Mouse (Mus musculus): ENCODE measurements at regions not wholly inside any gene's neighbourhood (a gene's known extent, or its start where the extent isn't known, plus 50 kb on each side); places are given as distances from the start of the nearest gene placed in this dataset.

GRCm38 (mm10) chr8:49175386-49175785 lies 331.6 kb upstream of the Tenm3 start:
- no peaks in the 10 kb centered on the region for H3K36me3 ChIP-seq (ENCODE audit: control insufficient read depth, insufficient read depth, low read length)
- H3K27me3 ChIP-seq (ENCODE audit: control insufficient read depth, insufficient read depth, low read length): no peaks in the 10 kb centered on the region
- no peak for ATAC-seq (ENCODE audit: insufficient number of reproducible peaks, low FRiP score, low TSS enrichment, low read depth)
- no peak overlapping the region for H3K9ac ChIP-seq (ENCODE audit: low read length)
- no peaks in the 10 kb centered on the region for H3K9me3 ChIP-seq (ENCODE audit: control insufficient read depth, low read length)
- WGBS: 88% methylated on average over 4 of the region's 4 CpGs
- H3K4me2 ChIP-seq (ENCODE audit: low read depth, severe bottlenecking): no peak overlapping the region
- H3K27ac ChIP-seq (replicated peaks; ENCODE audit: low read depth, low read length): no peak overlapping the region
- DNase-seq (ENCODE audit: low spot score): no peak
- H3K4me1 ChIP-seq (ENCODE audit: control insufficient read depth, insufficient read depth, low read length): no peaks in the 10 kb centered on the region
- no peak overlapping the region for H3K4me3 ChIP-seq (ENCODE audit: low read depth, low read length)

DNA sequence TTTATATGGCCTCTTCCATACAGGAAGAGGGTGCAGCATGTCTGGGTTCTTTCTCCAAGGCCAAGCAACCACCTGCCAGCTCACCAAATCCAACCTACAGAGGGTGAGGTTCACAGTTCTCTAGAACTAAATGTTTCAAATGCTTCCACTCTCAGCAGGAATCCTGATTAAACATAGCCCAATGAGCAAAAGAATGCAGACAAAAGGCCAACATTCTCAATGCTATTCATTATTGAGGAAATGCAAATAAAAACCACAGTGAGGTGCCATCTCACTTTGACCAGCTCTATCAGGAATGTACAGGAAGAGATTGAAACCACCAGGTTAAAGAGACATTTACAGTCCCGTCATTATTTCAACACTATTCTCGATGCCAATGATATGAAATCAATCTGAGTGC lies 331.2 kb upstream of the Tenm3 start:
- 92% methylated on average over 2 of the region's 2 CpGs for WGBS
- DNase-seq (ENCODE audit: low spot score) (no peak), ATAC-seq (ENCODE audit: insufficient number of reproducible peaks, low FRiP score, low TSS enrichment, low read depth) (no peak)
- Histone ChIP-seq H3K4me1 (ENCODE audit: control insufficient read depth, insufficient read depth, low read length) (no peaks in the 10 kb centered on the region), H3K4me3 (ENCODE audit: low read depth, low read length) (no peak overlapping the region), H3K27ac (replicated peaks; ENCODE audit: low read depth, low read length) (no peak overlapping the region), H3K36me3 (ENCODE audit: control insufficient read depth, insufficient read depth, low read length) (no peaks in the 10 kb centered on the region), H3K9me3 (ENCODE audit: control insufficient read depth, low read length) (no peaks in the 10 kb centered on the region), H3K9ac (ENCODE audit: low read length) (no peak overlapping the region), H3K27me3 (ENCODE audit: control insufficient read depth, insufficient read depth, low read length) (no peaks in the 10 kb centered on the region), H3K4me2 (ENCODE audit: low read depth, severe bottlenecking) (no peak overlapping the region)

DNA sequence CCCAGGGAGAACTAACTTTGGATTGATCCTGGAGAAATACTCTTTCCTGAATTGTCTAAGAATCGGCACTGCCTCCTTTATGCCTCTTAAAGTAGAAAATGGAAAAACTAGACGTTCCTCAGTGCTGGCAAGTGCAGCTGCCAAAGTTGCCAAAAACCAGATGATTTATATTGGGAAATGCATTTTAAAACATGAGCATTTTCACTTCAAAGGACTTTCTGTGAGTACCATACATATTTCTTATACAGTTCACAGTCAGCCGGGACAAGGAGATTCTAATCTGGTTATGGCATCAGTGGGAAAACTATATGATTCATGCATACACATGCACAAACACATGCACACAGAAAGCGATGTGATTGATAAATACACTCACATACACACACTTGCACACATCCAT lies 315.6 kb upstream of the Tenm3 start:
- Histone ChIP-seq H3K4me2 (ENCODE audit: low read depth, severe bottlenecking) (no peak overlapping the region), H3K36me3 (ENCODE audit: control insufficient read depth, insufficient read depth, low read length) (no peaks in the 10 kb centered on the region), H3K27ac (replicated peaks; ENCODE audit: low read depth, low read length) (no peak overlapping the region), H3K4me1 (ENCODE audit: control insufficient read depth, insufficient read depth, low read length) (no peaks in the 10 kb centered on the region), H3K9me3 (ENCODE audit: control insufficient read depth, low read length) (no peaks in the 10 kb centered on the region), H3K9ac (ENCODE audit: low read length) (no peak overlapping the region), H3K27me3 (ENCODE audit: control insufficient read depth, insufficient read depth, low read length) (no peaks in the 10 kb centered on the region), H3K4me3 (ENCODE audit: low read depth, low read length) (no peak overlapping the region)
- DNase-seq (ENCODE audit: low spot score): no peak
- ATAC-seq (ENCODE audit: insufficient number of reproducible peaks, low FRiP score, low TSS enrichment, low read depth): no peak
- WGBS: 70% methylated on average over 4 of the region's 4 CpGs

DNA sequence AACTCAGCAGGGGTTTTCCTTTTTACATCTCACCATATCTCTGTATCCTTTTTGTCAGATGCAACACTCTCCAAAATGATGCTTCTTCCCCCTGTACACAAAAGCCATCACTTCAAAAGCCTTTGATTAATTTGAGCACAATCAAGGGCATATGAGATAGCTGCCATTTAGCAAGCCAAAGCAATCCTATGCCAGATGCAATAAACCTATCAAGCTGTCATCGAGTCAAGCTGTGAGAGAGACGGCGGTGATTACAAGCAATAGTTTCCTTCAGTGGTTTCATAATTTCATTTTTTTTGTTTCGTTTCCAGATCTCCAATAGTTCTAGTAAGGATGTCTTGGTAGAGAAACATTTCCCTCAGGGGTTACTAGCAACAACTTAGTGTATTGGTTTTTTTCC lies 314.4 kb upstream of the Tenm3 start:
- H3K27ac ChIP-seq (replicated peaks; ENCODE audit: low read depth, low read length): no peak overlapping the region
- no peaks in the 10 kb centered on the region for H3K27me3 ChIP-seq (ENCODE audit: control insufficient read depth, insufficient read depth, low read length)
- no peak overlapping the region for H3K9ac ChIP-seq (ENCODE audit: low read length)
- DNase-seq (ENCODE audit: low spot score) (no peak), ATAC-seq (ENCODE audit: insufficient number of reproducible peaks, low FRiP score, low TSS enrichment, low read depth) (no peak)
- H3K36me3 ChIP-seq (ENCODE audit: control insufficient read depth, insufficient read depth, low read length): no peaks in the 10 kb centered on the region
- H3K9me3 ChIP-seq (ENCODE audit: control insufficient read depth, low read length): no peaks in the 10 kb centered on the region
- H3K4me1 ChIP-seq (ENCODE audit: control insufficient read depth, insufficient read depth, low read length): no peaks in the 10 kb centered on the region
- no peak overlapping the region for H3K4me2 ChIP-seq (ENCODE audit: low read depth, severe bottlenecking)
- no peak overlapping the region for H3K4me3 ChIP-seq (ENCODE audit: low read depth, low read length)
- 42% methylated on average over 4 of the region's 4 CpGs for WGBS

GRCm38 (mm10) chr8:49136503-49137044 lies 292.8 kb upstream of the Tenm3 start:
- no peak overlapping the region for H3K9ac ChIP-seq (ENCODE audit: low read length)
- WGBS: 88% methylated on average over 10 of the region's 10 CpGs
- no peaks in the 10 kb centered on the region for H3K4me1 ChIP-seq (ENCODE audit: control insufficient read depth, insufficient read depth, low read length)
- H3K27ac ChIP-seq (replicated peaks; ENCODE audit: low read depth, low read length): no peak overlapping the region
- H3K27me3 ChIP-seq (ENCODE audit: control insufficient read depth, insufficient read depth, low read length): no peaks in the 10 kb centered on the region
- no peaks in the 10 kb centered on the region for H3K9me3 ChIP-seq (ENCODE audit: control insufficient read depth, low read length)
- no peak for DNase-seq (ENCODE audit: low spot score)
- ATAC-seq (ENCODE audit: insufficient number of reproducible peaks, low FRiP score, low TSS enrichment, low read depth): no peak
- H3K36me3 ChIP-seq (ENCODE audit: control insufficient read depth, insufficient read depth, low read length): no peaks in the 10 kb centered on the region
- no peak overlapping the region for H3K4me3 ChIP-seq (ENCODE audit: low read depth, low read length)
- no peak overlapping the region for H3K4me2 ChIP-seq (ENCODE audit: low read depth, severe bottlenecking)

DNA sequence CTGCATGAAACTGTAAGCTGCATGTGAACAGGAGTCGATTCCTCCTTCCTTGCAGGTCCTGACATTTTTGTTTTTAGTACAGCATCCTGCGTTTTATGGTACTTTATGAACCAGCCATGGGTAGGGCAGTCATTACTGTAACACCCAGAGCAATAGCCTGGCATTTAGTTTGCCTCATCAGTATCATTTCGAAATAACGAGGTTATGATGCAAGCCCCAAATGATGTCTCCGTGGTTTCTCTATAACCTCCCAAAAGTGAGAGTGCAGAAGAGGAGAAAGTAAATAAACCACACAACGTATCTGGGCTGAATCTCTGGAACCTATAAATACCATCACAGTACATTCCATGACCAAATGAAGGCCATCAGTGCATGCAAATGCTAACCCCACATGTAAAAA lies 265.3 kb upstream of the Tenm3 start:
- DNase-seq (ENCODE audit: low spot score): no peak
- Histone ChIP-seq H3K27me3 (ENCODE audit: control insufficient read depth, insufficient read depth, low read length) (no peaks in the 10 kb centered on the region), H3K9ac (ENCODE audit: low read length) (no peak overlapping the region), H3K4me1 (ENCODE audit: control insufficient read depth, insufficient read depth, low read length) (peaks cover 11% of the 10 kb centered on the region; the same call in 1 of the 2 replicates), H3K9me3 (ENCODE audit: control insufficient read depth, low read length) (no peaks in the 10 kb centered on the region), H3K36me3 (ENCODE audit: control insufficient read depth, insufficient read depth, low read length) (no peaks in the 10 kb centered on the region), H3K27ac (replicated peaks; ENCODE audit: low read depth, low read length) (peak overlapping the region; percentile 45; the same call in 1 of the 2 replicates), H3K4me3 (ENCODE audit: low read depth, low read length) (no peak overlapping the region), H3K4me2 (ENCODE audit: low read depth, severe bottlenecking) (no peak overlapping the region)
- ATAC-seq (ENCODE audit: insufficient number of reproducible peaks, low FRiP score, low TSS enrichment, low read depth): no peak
- WGBS: 54% methylated on average over 6 of the region's 6 CpGs

GRCm38 (mm10) chr8:49108665-49109064 lies 264.9 kb upstream of the Tenm3 start:
- ATAC-seq (ENCODE audit: insufficient number of reproducible peaks, low FRiP score, low TSS enrichment, low read depth): peak; percentile 94
- H3K27me3 ChIP-seq (ENCODE audit: control insufficient read depth, insufficient read depth, low read length): no peaks in the 10 kb centered on the region
- no peak overlapping the region for H3K4me3 ChIP-seq (ENCODE audit: low read depth, low read length)
- H3K4me1 ChIP-seq (ENCODE audit: control insufficient read depth, insufficient read depth, low read length): peaks cover 11% of the 10 kb centered on the region; the same call in 1 of the 2 replicates
- no peaks in the 10 kb centered on the region for H3K36me3 ChIP-seq (ENCODE audit: control insufficient read depth, insufficient read depth, low read length)
- peak; percentile 61 for DNase-seq (ENCODE audit: low spot score)
- no peak overlapping the region for H3K9ac ChIP-seq (ENCODE audit: low read length)
- peak overlapping the region; percentile 45; the same call in 1 of the 2 replicates for H3K27ac ChIP-seq (replicated peaks; ENCODE audit: low read depth, low read length)
- no peaks in the 10 kb centered on the region for H3K9me3 ChIP-seq (ENCODE audit: control insufficient read depth, low read length)
- WGBS: 21% methylated on average over 4 of the region's 4 CpGs
- no peak overlapping the region for H3K4me2 ChIP-seq (ENCODE audit: low read depth, severe bottlenecking)

- WGBS: 79% methylated on average over 3 of the region's 3 CpGs
- ATAC-seq (ENCODE audit: insufficient number of reproducible peaks, low FRiP score, low TSS enrichment, low read depth): no peak
- Histone ChIP-seq H3K27me3 (ENCODE audit: control insufficient read depth, insufficient read depth, low read length) (no peaks in the 10 kb centered on the region), H3K36me3 (ENCODE audit: control insufficient read depth, insufficient read depth, low read length) (no peaks in the 10 kb centered on the region), H3K9me3 (ENCODE audit: control insufficient read depth, low read length) (no peaks in the 10 kb centered on the region), H3K4me1 (ENCODE audit: control insufficient read depth, insufficient read depth, low read length) (peaks cover 11% of the 10 kb centered on the region; the same call in 1 of the 2 replicates), H3K4me2 (ENCODE audit: low read depth, severe bottlenecking) (no peak overlapping the region), H3K27ac (replicated peaks; ENCODE audit: low read depth, low read length) (no peak overlapping the region), H3K4me3 (ENCODE audit: low read depth, low read length) (no peak overlapping the region), H3K9ac (ENCODE audit: low read length) (no peak overlapping the region)
- no peak for DNase-seq (ENCODE audit: low spot score)
Measured at GRCm38 (mm10) chr8:49106531-49106930, 262.8 kb upstream of the Tenm3 start.

GRCm38 (mm10) chr8:49101156-49101555 lies 257.4 kb upstream of the Tenm3 start:
- Histone ChIP-seq H3K4me1 (ENCODE audit: control insufficient read depth, insufficient read depth, low read length) (no peaks in the 10 kb centered on the region), H3K27ac (replicated peaks; ENCODE audit: low read depth, low read length) (no peak overlapping the region), H3K27me3 (ENCODE audit: control insufficient read depth, insufficient read depth, low read length) (no peaks in the 10 kb centered on the region), H3K9ac (ENCODE audit: low read length) (no peak overlapping the region), H3K4me2 (ENCODE audit: low read depth, severe bottlenecking) (no peak overlapping the region), H3K36me3 (ENCODE audit: control insufficient read depth, insufficient read depth, low read length) (no peaks in the 10 kb centered on the region), H3K9me3 (ENCODE audit: control insufficient read depth, low read length) (no peaks in the 10 kb centered on the region), H3K4me3 (ENCODE audit: low read depth, low read length) (no peak overlapping the region)
- ATAC-seq (ENCODE audit: insufficient number of reproducible peaks, low FRiP score, low TSS enrichment, low read depth): no peak
- 74% methylated on average over 7 of the region's 7 CpGs for WGBS
- no peak for DNase-seq (ENCODE audit: low spot score)
